Mouse (Mus musculus) adrenal gland, adult (tissue): Measurements from ENCODE around the gene Nrm.
"Not testable (repeated sequence)": the region's sequence is repeated elsewhere in the genome, so short reads cannot be mapped to it uniquely, and the experiment has no call there.

Experiments
- DNase-seq, 2 experiments: peaks; one replicate each; pipeline ENCODE4 v3.0.0; 2022 to 2023; ENCODE audit warnings: low spot score in 1 of 2; ENCODE audit not compliant: inconsistent age in 2 of 2

The Nrm gene

GRCm38 (mm10) chr17:35834696-35835422 lies 26.3 kb upstream of the Nrm start:
- peak in 1 of 2 experiments; percentile 56 for DNase-seq

GRCm38 (mm10) chr17:35835424-35836140 lies 25.5 kb upstream of the Nrm start:
- peak in 1 of 2 experiments; percentile 53 for DNase-seq

- DNase-seq = peak; percentile 81 to 95
Observed at GRCm38 (mm10) chr17:35836178-35836965, 24.7 kb upstream of the Nrm start.

GRCm38 (mm10) chr17:35836991-35837422 lies 24.1 kb upstream of the Nrm start:
- peak; percentile 89 to 94 for DNase-seq

- peak; percentile 70 to 83 for DNase-seq
Observed at GRCm38 (mm10) chr17:35837487-35837886, 23.6 kb upstream of the Nrm start.

- DNase-seq = peak; percentile 97 to 98
Observed at GRCm38 (mm10) chr17:35838122-35838544, 23.0 kb upstream of the Nrm start, which contains the start of gene Tubb5. TSS of gene Tubb5 (minus strand) at chr17:35838306.

GRCm38 (mm10) chr17:35838570-35838969 lies 22.5 kb upstream of the Nrm start:
- DNase-seq = no peak

- not testable (repeated sequence) for DNase-seq
Observed at GRCm38 (mm10) chr17:35839002-35839401, 22.1 kb upstream of the Nrm start.

- no peak for DNase-seq
Observed at GRCm38 (mm10) chr17:35840561-35840960, 20.6 kb upstream of the Nrm start.

- DNase-seq = peak; percentile 100
Observed at GRCm38 (mm10) chr17:35841076-35841950, 19.8 kb upstream of the Nrm start, which contains the start of gene Mdc1. TSS of gene Mdc1 (plus strand) at chr17:35841515.

- no peak for DNase-seq
Observed at GRCm38 (mm10) chr17:35842006-35842405, 19.1 kb upstream of the Nrm start.

- no peak for DNase-seq
Observed at GRCm38 (mm10) chr17:35843514-35843913, 17.6 kb upstream of the Nrm start.

GRCm38 (mm10) chr17:35848112-35848511 lies 13.0 kb upstream of the Nrm start:
- peak; percentile 40 to 60 for DNase-seq

- no peak for DNase-seq
Observed at GRCm38 (mm10) chr17:35850974-35851373, 10.1 kb upstream of the Nrm start.

- DNase-seq = no peak
Observed at GRCm38 (mm10) chr17:35859371-35859770, 1.7 kb upstream of the Nrm start.

- no peak for DNase-seq
Observed at GRCm38 (mm10) chr17:35859835-35860234, 1.3 kb upstream of the Nrm start.

GRCm38 (mm10) chr17:35860831-35861197 lies 304 bp upstream of the Nrm start:
- no peak for DNase-seq

- no peak for DNase-seq
Observed at GRCm38 (mm10) chr17:35864832-35865353, 3.8 kb downstream of the Nrm start.

- peak; percentile 79 to 94 for DNase-seq
Observed at GRCm38 (mm10) chr17:35865481-35866280, 4.6 kb downstream of the Nrm start, which contains the start of gene Ppp1r18. TSS of gene Ppp1r18 (plus strand) at chr17:35865593.
